Mouse (Mus musculus): ENCODE measurements around the gene Acbd4. TPM values are rescaled to one million over a fixed set of nuclear protein-coding genes. Genes with fewer than 3 reads are reported as not detected.

Gene Acbd4
- polyA plus RNA-seq, 1 experiment from 2014 or later, result 14.0 TPM

DNA sequence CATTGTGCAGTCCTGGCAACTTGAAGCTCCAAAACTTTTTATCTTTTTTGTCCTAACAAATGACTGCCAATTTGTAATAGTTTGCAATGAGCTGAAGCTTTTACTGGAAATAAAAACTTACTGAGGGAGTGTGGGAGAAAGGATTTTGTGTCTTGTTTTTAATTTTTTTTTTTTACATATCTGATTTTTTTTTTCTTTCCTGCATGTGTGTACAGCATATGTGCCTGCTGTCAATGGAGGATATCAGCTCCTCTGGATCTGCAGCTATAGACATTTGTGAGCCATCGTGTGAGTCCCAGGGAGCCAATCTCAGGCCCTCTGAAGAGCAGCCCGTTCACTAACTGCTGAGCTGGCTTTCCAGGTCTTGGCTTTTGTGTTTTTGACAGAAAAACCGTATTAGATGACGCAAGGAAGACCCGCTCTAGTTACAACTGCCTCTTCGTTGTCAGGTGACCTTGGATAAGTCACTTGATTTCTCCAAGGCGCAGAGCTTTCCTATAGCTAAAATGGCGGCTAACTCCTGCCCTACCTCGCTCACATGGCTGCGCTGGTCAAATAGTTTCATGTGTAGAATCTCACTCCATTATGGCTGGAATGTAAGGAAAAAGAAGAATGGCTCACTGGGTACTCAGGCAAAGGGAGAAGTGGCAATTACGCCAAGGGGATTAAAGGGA, 12.9 kb downstream of the Acbd4 start:
- 84% methylated on average over 11 of the region's 11 CpGs for WGBS (ENCODE audit: missing documents)
- Histone ChIP-seq H3K79me2 (ENCODE audit: inconsistent target) (peaks cover 29% of the 10 kb centered on the region; the same call in 1 of the 2 replicates), H3K36me3 (ENCODE audit: inconsistent target) (no peaks in the 10 kb centered on the region), H3K4me3 (ENCODE audit: inconsistent target) (peak overlapping the region; percentile 80), H3K27ac (peak overlapping the region; percentile 95)

DNA sequence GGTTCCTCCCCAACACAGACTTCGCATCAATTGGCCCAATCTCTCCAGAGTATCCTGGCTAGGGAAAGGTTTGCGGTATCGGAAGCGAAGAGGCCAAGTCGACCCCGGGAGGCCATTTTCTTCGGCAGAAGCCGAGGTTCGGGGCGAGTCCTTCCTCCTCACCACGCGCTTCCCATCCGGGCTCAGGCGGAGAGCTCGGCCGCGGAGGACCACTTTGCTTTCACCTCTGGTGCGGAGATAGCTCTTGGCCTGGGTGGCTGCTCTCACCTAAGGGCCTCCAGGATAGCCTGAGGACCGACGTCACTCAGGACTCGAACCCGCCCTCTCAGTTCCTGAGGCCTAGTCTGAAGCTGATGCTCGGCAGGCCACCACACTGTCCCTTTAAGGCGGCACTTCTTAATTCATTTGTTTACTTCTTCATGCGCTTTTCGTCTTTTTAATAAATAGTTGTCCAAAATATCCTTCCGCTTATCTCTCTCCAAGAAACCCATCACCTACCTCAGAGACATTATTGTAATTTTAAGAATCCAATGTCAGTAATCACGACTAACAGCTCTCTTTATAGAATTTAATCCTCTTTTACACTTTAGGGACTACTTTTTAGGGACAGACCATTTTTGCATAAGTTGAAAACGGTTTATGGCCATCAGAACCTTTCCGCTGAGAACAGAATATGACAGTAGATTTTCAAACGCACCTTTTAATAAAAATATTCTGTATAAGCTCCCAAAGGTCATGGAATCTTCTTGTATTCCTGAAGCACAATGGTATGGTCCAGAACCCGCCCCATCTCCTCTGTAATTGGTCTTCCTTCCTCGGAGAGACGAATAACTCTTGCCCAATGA, 13.9 kb downstream of the Acbd4 start:
- H3K4me3 ChIP-seq (ENCODE audit: inconsistent target), result peak overlapping the region; percentile 80
- peak overlapping the region; percentile 95 for H3K27ac ChIP-seq
- H3K79me2 ChIP-seq (ENCODE audit: inconsistent target), result peaks cover 29% of the 10 kb centered on the region; the same call in 1 of the 2 replicates
- 1% methylated on average over 34 of the region's 34 CpGs for WGBS (ENCODE audit: missing documents)
- H3K36me3 ChIP-seq (ENCODE audit: inconsistent target), result no peaks in the 10 kb centered on the region

DNA sequence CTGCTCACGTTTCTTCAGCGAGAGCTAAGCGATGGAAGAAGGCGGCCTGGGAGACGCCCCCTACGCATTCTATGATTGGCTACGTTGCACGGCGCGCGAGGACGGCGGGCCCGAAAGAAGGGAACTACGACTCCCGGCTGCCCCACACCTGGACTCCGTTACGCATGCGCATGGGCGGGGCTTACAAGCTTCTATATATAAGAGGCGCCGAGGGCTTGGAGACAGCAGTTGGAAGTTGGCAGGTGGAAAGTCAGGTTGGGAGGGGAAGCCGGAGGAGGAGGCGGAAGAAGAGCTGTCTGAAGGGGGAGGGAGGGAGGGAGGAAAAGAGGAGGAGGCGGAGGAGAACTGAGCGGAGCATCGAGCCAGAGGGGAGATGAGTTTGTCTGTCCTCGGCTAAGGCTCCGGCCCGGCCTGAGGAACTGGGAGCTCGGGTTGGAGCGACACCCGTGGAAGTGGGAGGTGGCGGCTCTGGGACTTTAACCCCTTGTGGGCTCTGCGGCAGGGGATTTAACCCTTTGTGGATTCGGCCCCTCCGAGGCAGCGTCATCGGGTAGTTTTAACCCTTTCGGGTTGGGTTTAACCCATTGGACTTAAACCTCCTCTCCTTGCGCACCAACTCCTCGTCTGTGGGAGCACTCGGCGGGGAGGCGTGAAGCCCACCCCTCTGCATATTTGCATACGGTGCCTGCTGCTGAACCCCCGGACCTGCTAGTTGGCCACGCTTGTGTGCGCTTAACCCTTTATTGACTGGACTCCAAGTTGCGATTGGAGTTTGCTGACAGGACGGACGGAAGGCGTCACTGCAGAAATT, 14.7 kb downstream of the Acbd4 start, which contains the start of gene Hexim1:
Gene Hexim1 (plus strand): TSS at position 224 of the 811 bp plus-strand sequence.
- 1% methylated on average over 53 of the region's 53 CpGs for WGBS (ENCODE audit: missing documents)
- Histone ChIP-seq H3K79me2 (ENCODE audit: inconsistent target) (peaks cover 29% of the 10 kb centered on the region; the same call in 1 of the 2 replicates), H3K27ac (peak within 1 kb of the TSS; percentile 95), H3K4me3 (ENCODE audit: inconsistent target) (peak within 1 kb of the TSS; percentile 80), H3K36me3 (ENCODE audit: inconsistent target) (no peaks in the 10 kb centered on the region)

DNA sequence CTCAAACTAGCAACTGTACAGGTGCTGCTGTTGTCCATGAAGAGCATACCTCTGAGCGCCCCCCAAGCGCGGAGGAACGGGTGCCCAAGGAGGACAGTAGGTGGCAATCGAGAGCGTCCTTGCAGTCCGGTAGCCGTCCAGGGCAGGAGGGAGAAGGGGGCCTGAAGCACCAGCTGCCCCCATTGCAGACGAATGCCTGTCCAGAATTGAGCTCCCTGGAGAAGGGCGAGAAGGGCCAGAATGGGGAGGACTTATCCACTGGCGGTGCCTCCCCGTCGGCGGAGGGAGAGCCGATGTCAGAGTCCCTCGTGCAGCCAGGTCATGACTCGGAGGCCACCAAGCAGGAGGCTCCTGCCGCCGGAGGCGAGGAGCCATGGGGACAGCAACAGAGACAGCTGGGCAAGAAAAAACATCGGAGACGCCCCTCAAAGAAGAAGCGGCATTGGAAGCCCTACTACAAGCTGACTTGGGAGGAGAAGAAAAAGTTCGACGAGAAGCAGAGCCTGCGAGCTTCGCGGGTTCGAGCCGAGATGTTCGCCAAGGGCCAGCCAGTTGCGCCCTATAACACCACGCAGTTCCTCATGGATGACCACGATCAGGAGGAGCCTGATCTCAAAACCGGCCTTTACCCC, 15.6 kb downstream of the Acbd4 start:
- peak overlapping the region; percentile 80 for H3K4me3 ChIP-seq (ENCODE audit: inconsistent target)
- 1% methylated on average over 35 of the region's 35 CpGs for WGBS (ENCODE audit: missing documents)

DNA sequence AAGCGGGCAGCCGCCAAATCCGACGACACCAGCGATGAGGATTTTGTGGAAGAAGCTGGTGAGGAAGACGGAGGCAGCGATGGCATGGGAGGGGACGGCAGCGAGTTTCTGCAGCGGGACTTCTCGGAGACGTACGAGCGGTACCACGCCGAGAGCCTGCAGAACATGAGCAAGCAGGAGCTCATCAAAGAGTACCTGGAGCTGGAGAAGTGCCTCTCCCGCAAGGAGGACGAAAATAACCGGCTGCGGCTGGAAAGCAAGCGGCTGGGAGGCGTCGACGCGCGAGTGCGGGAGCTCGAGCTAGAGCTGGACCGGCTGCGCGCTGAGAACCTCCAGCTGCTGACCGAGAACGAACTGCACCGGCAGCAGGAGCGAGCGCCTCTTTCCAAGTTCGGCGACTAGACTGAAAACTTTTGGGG, 16.1 kb downstream of the Acbd4 start:
- Histone ChIP-seq H3K36me3 (ENCODE audit: inconsistent target) (no peaks in the 10 kb centered on the region), H3K79me2 (ENCODE audit: inconsistent target) (peaks cover 29% of the 10 kb centered on the region; the same call in 1 of the 2 replicates), H3K4me3 (ENCODE audit: inconsistent target) (peak overlapping the region; percentile 80), H3K27ac (peak overlapping the region; percentile 51)
- WGBS (ENCODE audit: missing documents), result 2% methylated on average over 38 of the region's 38 CpGs

More for the DNA sequence above, 15.6 kb downstream of the Acbd4 start:
- peaks cover 29% of the 10 kb centered on the region; the same call in 1 of the 2 replicates for H3K79me2 ChIP-seq (ENCODE audit: inconsistent target)
- peak overlapping the region; percentile 51 for H3K27ac ChIP-seq
- no peaks in the 10 kb centered on the region for H3K36me3 ChIP-seq (ENCODE audit: inconsistent target)

DNA sequence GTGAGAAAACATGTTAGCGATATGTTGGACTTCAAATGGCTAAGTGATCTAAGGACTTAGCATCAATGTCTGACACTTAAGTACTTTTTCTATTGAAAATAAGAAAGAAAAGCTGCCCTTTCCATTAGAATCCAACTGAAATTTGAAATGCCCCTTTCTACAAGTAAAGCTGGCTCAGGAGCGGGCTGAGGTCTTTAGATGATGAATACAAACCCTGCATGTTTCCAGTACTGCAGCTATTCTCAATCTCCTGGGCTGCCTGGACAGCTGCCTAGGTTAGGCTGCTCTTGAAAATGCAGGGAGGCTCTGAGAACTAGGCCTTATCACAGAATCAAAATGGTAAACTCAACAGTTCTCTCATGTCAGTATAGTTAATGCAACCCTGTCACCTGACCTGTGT, 17.4 kb downstream of the Acbd4 start:
- no peaks in the 10 kb centered on the region for H3K36me3 ChIP-seq (ENCODE audit: inconsistent target)
- H3K4me3 ChIP-seq (ENCODE audit: inconsistent target), result no peak overlapping the region
- no peak overlapping the region for H3K27ac ChIP-seq
- peaks cover 29% of the 10 kb centered on the region; the same call in 1 of the 2 replicates for H3K79me2 ChIP-seq (ENCODE audit: inconsistent target)
- WGBS (ENCODE audit: missing documents), result 100% methylated on average over 2 of the region's 2 CpGs

DNA sequence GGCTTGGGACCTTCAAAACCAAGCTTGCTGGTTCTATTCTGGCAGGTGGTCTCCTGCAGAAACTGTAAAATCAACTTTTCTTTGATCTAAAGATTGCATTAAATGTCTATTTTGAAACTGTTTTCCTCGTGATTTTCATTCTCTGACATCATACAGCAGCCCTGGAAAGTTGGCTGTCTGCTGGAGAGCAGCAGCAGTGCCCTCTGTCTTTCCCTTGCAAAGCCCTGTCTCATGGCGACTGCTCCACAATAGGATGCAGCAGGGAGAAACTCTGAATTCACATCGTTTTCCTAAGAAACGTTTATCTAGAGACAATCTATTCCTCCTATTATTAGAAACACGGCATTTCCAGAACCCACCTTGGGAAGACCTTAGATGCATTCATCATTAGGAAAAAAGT, 18.1 kb downstream of the Acbd4 start:
- WGBS (ENCODE audit: missing documents), result 83% methylated on average over 5 of the region's 5 CpGs
- no peaks in the 10 kb centered on the region for H3K36me3 ChIP-seq (ENCODE audit: inconsistent target)
- peaks cover 26% of the 10 kb centered on the region; the same call in 1 of the 2 replicates for H3K79me2 ChIP-seq (ENCODE audit: inconsistent target)
- H3K4me3 ChIP-seq (ENCODE audit: inconsistent target), result no peak overlapping the region
- no peak overlapping the region for H3K27ac ChIP-seq

DNA sequence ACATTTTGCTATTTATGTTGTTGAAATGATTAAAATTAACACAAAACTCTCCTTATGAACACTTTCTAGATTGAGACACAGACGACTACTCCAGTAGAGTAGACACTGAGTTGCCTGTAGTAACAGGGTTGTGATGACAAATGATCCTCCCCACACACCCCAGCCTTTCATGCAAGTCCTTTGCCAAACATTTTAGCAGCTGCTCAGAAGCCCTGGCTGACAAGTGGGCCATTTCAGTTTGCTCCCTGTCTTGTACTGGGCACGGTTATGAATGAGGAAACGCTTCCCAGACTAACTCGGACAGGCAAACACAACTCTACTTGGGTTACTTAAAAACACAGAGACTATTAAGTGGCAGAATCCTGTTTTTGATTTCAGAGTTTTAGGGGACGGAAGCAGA, 18.8 kb downstream of the Acbd4 start:
- 94% methylated on average over 5 of the region's 5 CpGs for WGBS (ENCODE audit: missing documents)
- H3K27ac ChIP-seq, result no peak overlapping the region
- no peak overlapping the region for H3K4me3 ChIP-seq (ENCODE audit: inconsistent target)
- peaks cover 22% of the 10 kb centered on the region; the same call in 1 of the 2 replicates for H3K79me2 ChIP-seq (ENCODE audit: inconsistent target)
- H3K36me3 ChIP-seq (ENCODE audit: inconsistent target), result no peaks in the 10 kb centered on the region

DNA sequence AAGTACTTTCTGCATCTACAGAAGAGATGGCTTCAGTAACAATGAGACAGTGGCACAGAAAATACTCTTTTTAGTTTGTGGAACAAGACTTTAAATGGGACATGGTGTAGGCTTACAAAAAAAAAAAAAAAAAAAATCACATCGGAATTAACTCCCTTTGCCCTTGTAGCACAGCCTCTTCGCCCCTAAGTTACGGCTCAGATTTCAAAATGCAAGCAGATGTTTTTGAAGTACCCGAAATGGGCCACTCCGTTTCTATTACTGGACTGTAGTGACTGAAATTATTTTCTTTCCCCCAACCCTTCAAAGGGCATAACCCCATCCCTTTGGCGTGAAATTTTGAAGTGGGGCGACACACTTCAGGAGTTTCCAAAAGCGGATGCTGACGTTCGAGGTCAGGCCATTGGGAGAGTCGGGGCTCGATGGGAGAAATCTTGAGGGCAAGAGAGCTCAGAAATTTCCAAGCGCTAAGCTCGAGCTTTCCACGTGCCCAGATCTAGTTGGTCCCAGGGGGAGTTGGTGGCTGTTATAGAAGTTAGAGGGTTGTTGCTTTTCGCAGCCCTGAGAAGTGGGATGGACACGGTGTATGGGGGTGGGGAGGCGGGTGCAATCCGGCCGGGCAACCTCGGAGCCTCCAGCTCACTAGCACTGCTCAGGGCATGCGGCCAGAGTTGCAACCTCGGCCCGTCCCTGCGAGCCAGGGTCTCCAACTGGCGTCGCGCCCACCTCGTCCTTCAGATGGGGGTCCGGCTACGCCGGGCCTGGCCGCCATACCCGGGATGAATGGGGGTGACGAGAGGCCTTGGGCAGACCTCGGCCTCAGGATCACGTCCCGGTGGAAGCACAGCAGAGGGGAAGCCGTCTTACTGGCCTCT, 30.5 kb downstream of the Acbd4 start, which contains the start of gene Hexim2:
Gene Hexim2 (plus strand): TSS at position 729 of the 875 bp plus-strand sequence.
- WGBS (ENCODE audit: missing documents), result 1% methylated on average over 38 of the region's 39 CpGs
- Histone ChIP-seq H3K36me3 (ENCODE audit: inconsistent target) (no peaks in the 10 kb centered on the region), H3K79me2 (ENCODE audit: inconsistent target) (peaks cover 39% of the 10 kb centered on the region), H3K4me3 (ENCODE audit: inconsistent target) (peak within 1 kb of the TSS; percentile 64), H3K27ac (peak within 1 kb of the TSS; percentile 91)

DNA sequence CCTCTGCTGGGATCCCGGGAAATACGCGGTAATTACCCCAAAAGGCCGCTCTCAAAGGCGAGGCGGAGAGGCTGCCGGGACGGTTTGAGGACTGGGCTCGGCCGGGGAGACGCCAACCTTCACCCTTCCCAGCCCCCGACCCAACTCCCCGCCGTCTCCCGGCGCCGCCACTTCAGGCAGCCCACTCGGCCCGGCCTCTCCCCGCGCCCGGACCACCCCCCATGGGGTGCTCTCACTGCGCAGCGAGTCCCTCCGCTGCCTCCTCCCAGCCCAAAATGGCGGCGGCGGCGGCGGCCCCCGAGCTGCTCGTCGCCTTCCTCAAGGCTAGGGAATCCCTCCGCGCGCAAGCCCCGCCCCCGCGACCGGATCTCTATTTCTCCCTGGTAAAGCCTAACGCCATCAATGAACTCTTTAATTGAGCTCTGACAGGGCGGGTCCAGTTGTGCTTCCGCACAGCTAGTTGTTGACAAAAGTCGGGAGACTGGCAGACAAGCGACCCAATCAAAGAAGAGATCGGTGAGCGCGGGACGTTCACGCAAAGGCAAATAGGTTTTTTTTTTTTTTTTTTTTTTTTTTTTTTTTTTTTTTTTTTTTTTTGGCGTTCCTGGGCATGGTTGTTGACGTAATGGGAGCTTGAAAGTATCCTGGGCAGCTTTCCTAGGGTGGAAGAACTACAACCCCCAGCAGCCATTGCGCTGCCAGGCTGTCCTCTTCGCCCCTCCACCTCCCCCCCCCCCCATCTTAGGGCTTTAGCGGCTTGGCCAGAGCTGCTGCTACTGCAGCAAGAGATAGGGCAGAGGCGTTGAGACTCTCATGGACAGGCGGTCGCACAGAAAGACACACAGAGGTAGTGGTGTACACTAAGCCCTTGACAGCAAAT, 31.3 kb downstream of the Acbd4 start:
- Histone ChIP-seq H3K79me2 (ENCODE audit: inconsistent target) (peaks cover 39% of the 10 kb centered on the region), H3K4me3 (ENCODE audit: inconsistent target) (peak overlapping the region; percentile 64), H3K36me3 (ENCODE audit: inconsistent target) (no peaks in the 10 kb centered on the region), H3K27ac (peak overlapping the region; percentile 91)
- WGBS (ENCODE audit: missing documents), result 1% methylated on average over 46 of the region's 58 CpGs

DNA sequence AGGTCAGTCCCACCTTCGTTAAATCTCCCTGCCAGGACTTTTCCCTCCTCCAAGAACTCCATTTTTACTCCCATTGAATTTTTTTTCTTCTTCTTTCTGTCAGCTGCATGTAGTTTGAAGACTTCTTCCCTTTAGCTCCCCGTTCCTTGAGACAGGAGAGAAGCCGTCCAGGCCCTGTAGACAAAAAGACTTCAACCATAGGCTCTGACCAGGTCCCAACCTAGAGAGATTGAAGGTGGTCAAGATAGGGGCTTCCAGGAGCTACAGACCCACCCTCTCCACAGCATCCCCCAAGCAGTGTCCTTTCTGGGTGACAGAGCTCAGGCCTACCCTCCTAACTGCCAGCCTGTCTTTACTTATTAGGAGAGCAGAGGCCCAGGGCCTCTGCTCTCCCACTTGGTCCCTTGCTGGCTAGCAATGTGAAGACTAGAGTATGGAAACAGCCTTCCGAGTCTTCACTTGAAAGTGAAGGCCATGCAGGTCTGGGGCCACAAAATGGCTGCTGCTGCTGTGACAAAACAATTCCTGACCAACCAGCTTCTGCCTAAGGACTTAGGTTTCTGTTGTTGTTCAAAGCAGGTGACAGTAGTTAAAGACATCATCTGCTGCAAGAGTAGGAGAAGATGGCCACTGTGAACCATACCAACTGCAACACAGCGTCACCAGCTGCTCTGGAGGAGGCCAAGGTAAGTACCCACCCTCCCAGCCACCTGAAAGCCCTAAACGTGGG, 32.1 kb downstream of the Acbd4 start:
- H3K27ac ChIP-seq, result peak overlapping the region; percentile 66
- peak overlapping the region; percentile 17; the same call in 1 of the 2 replicates for H3K4me3 ChIP-seq (ENCODE audit: inconsistent target)
- WGBS (ENCODE audit: missing documents), result 77% methylated on average over 6 of the region's 6 CpGs
- peaks cover 37% of the 10 kb centered on the region for H3K79me2 ChIP-seq (ENCODE audit: inconsistent target)
- no peaks in the 10 kb centered on the region for H3K36me3 ChIP-seq (ENCODE audit: inconsistent target)

DNA sequence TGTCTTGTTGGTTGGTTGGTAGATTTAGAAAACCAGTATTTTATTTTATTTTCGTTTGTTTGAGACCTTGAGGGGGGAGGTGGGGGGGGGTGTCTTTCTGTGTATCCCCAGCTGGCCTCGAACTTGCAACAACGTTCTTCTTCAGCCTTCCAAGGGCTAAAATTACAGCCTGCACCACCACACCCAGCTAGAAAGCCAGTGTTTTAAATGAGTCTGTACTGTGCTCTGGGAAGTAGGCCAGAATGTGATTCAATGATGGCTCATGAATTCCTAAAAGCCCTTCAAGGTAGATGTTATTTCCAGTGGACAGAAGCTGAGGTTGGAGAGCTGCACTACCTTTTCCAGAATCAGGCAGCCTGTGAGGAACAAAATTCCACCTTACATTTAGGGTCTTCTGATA, 32.7 kb downstream of the Acbd4 start:
- Histone ChIP-seq H3K4me3 (ENCODE audit: inconsistent target) (no peak overlapping the region), H3K36me3 (ENCODE audit: inconsistent target) (no peaks in the 10 kb centered on the region), H3K27ac (no peak overlapping the region), H3K79me2 (ENCODE audit: inconsistent target) (peaks cover 31% of the 10 kb centered on the region)
- WGBS (ENCODE audit: missing documents), result 81% methylated on average over 3 of the region's 3 CpGs
